Mouse (Mus musculus): ENCODE measurements at regions not wholly inside any gene's neighbourhood (a gene's known extent, or its start where the extent isn't known, plus 50 kb on each side); places are given as distances from the start of the nearest gene placed in this dataset.
A peak's percentile ranks its signal among the peaks of the same experiment; 100 is the strongest.

- Histone ChIP-seq H3K4me2 (replicated peaks; ENCODE audit: low read depth, low read length) (no peak overlapping the region), H3K36me3 (ENCODE audit: insufficient read depth, low read length) (no peaks in the 10 kb centered on the region), H3K9ac (replicated peaks; ENCODE audit: low read depth) (no peak overlapping the region), H3K27ac (ENCODE audit: low read length) (no peak overlapping the region), H3K4me1 (ENCODE audit: insufficient read depth, low read depth, low read length) (no peaks in the 10 kb centered on the region), H3K9me3 (ENCODE audit: low read length) (no peaks in the 10 kb centered on the region), H3K4me3 (ENCODE audit: low read depth, low read length) (no peak overlapping the region), H3K27me3 (replicated peaks; ENCODE audit: insufficient read depth, low read length) (no peaks in the 10 kb centered on the region)
- no peak for DNase-seq (ENCODE audit: low spot score)
- 79% methylated on average over 2 of the region's 2 CpGs for WGBS
- no peak for ATAC-seq
- no peak for TF ChIP-seq EP300 (IDR thresholded peaks at IDR 0.05)
- TF ChIP-seq CTCF (IDR thresholded peaks at IDR 0.05): no peak
Observed at GRCm38 (mm10) chr12:68618337-68618736, 540.6 kb downstream of the Rps29 start.

- TF ChIP-seq EP300 (IDR thresholded peaks at IDR 0.05) (no peak), CTCF (IDR thresholded peaks at IDR 0.05) (no peak)
- Histone ChIP-seq H3K9ac (replicated peaks; ENCODE audit: low read depth) (no peak overlapping the region), H3K27me3 (replicated peaks; ENCODE audit: insufficient read depth, low read length) (no peaks in the 10 kb centered on the region), H3K27ac (ENCODE audit: low read length) (no peak overlapping the region), H3K4me2 (replicated peaks; ENCODE audit: low read depth, low read length) (no peak overlapping the region), H3K36me3 (ENCODE audit: insufficient read depth, low read length) (no peaks in the 10 kb centered on the region), H3K9me3 (ENCODE audit: low read length) (no peaks in the 10 kb centered on the region), H3K4me1 (ENCODE audit: insufficient read depth, low read depth, low read length) (no peaks in the 10 kb centered on the region), H3K4me3 (ENCODE audit: low read depth, low read length) (no peak overlapping the region)
- ATAC-seq (no peak), DNase-seq (ENCODE audit: low spot score) (no peak)
- 73% methylated on average over 10 of the region's 10 CpGs for WGBS
Observed at GRCm38 (mm10) chr12:68605417-68606000, 553.5 kb downstream of the Rps29 start.

- TF ChIP-seq CTCF (IDR thresholded peaks at IDR 0.05): no peak
- Histone ChIP-seq H3K36me3 (ENCODE audit: insufficient read depth, low read length) (no peaks in the 10 kb centered on the region), H3K27ac (ENCODE audit: low read length) (no peak overlapping the region), H3K4me2 (replicated peaks; ENCODE audit: low read depth, low read length) (no peak overlapping the region), H3K9me3 (ENCODE audit: low read length) (no peaks in the 10 kb centered on the region), H3K27me3 (replicated peaks; ENCODE audit: insufficient read depth, low read length) (no peaks in the 10 kb centered on the region), H3K9ac (replicated peaks; ENCODE audit: low read depth) (no peak overlapping the region), H3K4me1 (ENCODE audit: insufficient read depth, low read depth, low read length) (no peaks in the 10 kb centered on the region), H3K4me3 (ENCODE audit: low read depth, low read length) (no peak overlapping the region)
- WGBS: 73% methylated on average over 5 of the region's 5 CpGs
- no peak for DNase-seq (ENCODE audit: low spot score)
- ATAC-seq: no peak
Observed at GRCm38 (mm10) chr12:68604524-68605299, 554.3 kb downstream of the Rps29 start.

GRCm38 (mm10) chr12:68602682-68603081 is 556.3 kb downstream of the Rps29 start:
- no peak overlapping the region for H3K4me3 ChIP-seq (ENCODE audit: low read depth, low read length)
- H3K36me3 ChIP-seq (ENCODE audit: insufficient read depth, low read length): no peaks in the 10 kb centered on the region
- no peak overlapping the region for H3K27ac ChIP-seq (ENCODE audit: low read length)
- no peaks in the 10 kb centered on the region for H3K9me3 ChIP-seq (ENCODE audit: low read length)
- ATAC-seq (no peak), DNase-seq (ENCODE audit: low spot score) (no peak)
- no peak overlapping the region for H3K4me2 ChIP-seq (replicated peaks; ENCODE audit: low read depth, low read length)
- H3K9ac ChIP-seq (replicated peaks; ENCODE audit: low read depth): no peak overlapping the region
- TF ChIP-seq CTCF (IDR thresholded peaks at IDR 0.05) (no peak), EP300 (IDR thresholded peaks at IDR 0.05) (no peak)
- no peaks in the 10 kb centered on the region for H3K4me1 ChIP-seq (ENCODE audit: insufficient read depth, low read depth, low read length)
- no peaks in the 10 kb centered on the region for H3K27me3 ChIP-seq (replicated peaks; ENCODE audit: insufficient read depth, low read length)
- WGBS: 64% methylated on average over 4 of the region's 4 CpGs

- Histone ChIP-seq H3K27me3 (replicated peaks; ENCODE audit: insufficient read depth, low read length) (no peaks in the 10 kb centered on the region), H3K9me3 (ENCODE audit: low read length) (no peaks in the 10 kb centered on the region), H3K4me1 (ENCODE audit: insufficient read depth, low read depth, low read length) (no peaks in the 10 kb centered on the region), H3K4me2 (replicated peaks; ENCODE audit: low read depth, low read length) (no peak overlapping the region), H3K4me3 (ENCODE audit: low read depth, low read length) (no peak overlapping the region), H3K36me3 (ENCODE audit: insufficient read depth, low read length) (no peaks in the 10 kb centered on the region), H3K27ac (ENCODE audit: low read length) (no peak overlapping the region), H3K9ac (replicated peaks; ENCODE audit: low read depth) (no peak overlapping the region)
- TF ChIP-seq CTCF (IDR thresholded peaks at IDR 0.05) (no peak), EP300 (IDR thresholded peaks at IDR 0.05) (no peak)
- ATAC-seq: no peak
- no peak for DNase-seq (ENCODE audit: low spot score)
Observed at GRCm38 (mm10) chr12:68601366-68601765, 557.6 kb downstream of the Rps29 start.

- Histone ChIP-seq H3K9ac (replicated peaks; ENCODE audit: low read depth) (no peak overlapping the region), H3K9me3 (ENCODE audit: low read length) (no peaks in the 10 kb centered on the region), H3K27ac (ENCODE audit: low read length) (no peak overlapping the region), H3K4me2 (replicated peaks; ENCODE audit: low read depth, low read length) (no peak overlapping the region), H3K36me3 (ENCODE audit: insufficient read depth, low read length) (no peaks in the 10 kb centered on the region), H3K4me3 (ENCODE audit: low read depth, low read length) (no peak overlapping the region), H3K27me3 (replicated peaks; ENCODE audit: insufficient read depth, low read length) (no peaks in the 10 kb centered on the region), H3K4me1 (ENCODE audit: insufficient read depth, low read depth, low read length) (no peaks in the 10 kb centered on the region)
- peak; percentile 37; the same call in 1 of the 2 replicates for ATAC-seq
- TF ChIP-seq CTCF (IDR thresholded peaks at IDR 0.05): no peak
- TF ChIP-seq EP300 (IDR thresholded peaks at IDR 0.05): peak; percentile 57
- peak; percentile 10 for DNase-seq (ENCODE audit: low spot score)
- WGBS: 19% methylated on average over 7 of the region's 7 CpGs
Observed at GRCm38 (mm10) chr12:68599681-68600596, 559.0 kb downstream of the Rps29 start.
